Mouse (Mus musculus): Measurements from ENCODE around the gene Ciita. TPM values are rescaled to one million over a fixed set of nuclear protein-coding genes. Genes with fewer than 3 reads are reported as not detected.

Gene Ciita
- total and polyA plus RNA-seq, 2 experiments from 2014 or later, result 0.14 TPM; not detected in 1

GRCm38 (mm10) chr16:10542698-10543365 lies 63.0 kb downstream of the Ciita start, which contains the start of gene Dexi:
Gene Dexi, minus strand, starts transcription at chr16:10543054.
- peak; percentile 95 for ATAC-seq
- Histone ChIP-seq H3K4me3 (ENCODE audit: low read length) (peak within 1 kb of the TSS; percentile 92), H3K27ac (peak within 1 kb of the TSS; percentile 82), H3K9ac (replicated peaks; ENCODE audit: low read length) (peak within 1 kb of the TSS; percentile 91), H3K4me1 (ENCODE audit: insufficient read depth, low read length) (peaks cover 36% of the 10 kb centered on the region), H3K9me3 (ENCODE audit: low read length) (no peaks in the 10 kb centered on the region), H3K27me3 (ENCODE audit: insufficient read depth, low read length) (no peaks in the 10 kb centered on the region), H3K36me3 (ENCODE audit: insufficient read depth, low read length) (no peaks in the 10 kb centered on the region), H3K4me2 (ENCODE audit: low read depth, low read length) (peak within 1 kb of the TSS; percentile 94)
- DNase-seq (ENCODE audit: low spot score), result peak; percentile 99
- TF ChIP-seq CTCF (IDR thresholded peaks at IDR 0.05; ENCODE audit: low read depth), result no peak
- 0% methylated on average over 50 of the region's 61 CpGs for WGBS

GRCm38 (mm10) chr16:10544995-10545622 lies 65.2 kb downstream of the Ciita start, which contains the start of gene Clec16a:
Gene Clec16a, plus strand, starts transcription at chr16:10545339.
- Histone ChIP-seq H3K9ac (replicated peaks; ENCODE audit: low read length) (peak within 1 kb of the TSS; percentile 81), H3K36me3 (ENCODE audit: insufficient read depth, low read length) (no peaks in the 10 kb centered on the region), H3K27me3 (ENCODE audit: insufficient read depth, low read length) (no peaks in the 10 kb centered on the region), H3K4me3 (ENCODE audit: low read length) (peak within 1 kb of the TSS; percentile 96), H3K4me1 (ENCODE audit: insufficient read depth, low read length) (peaks cover 25% of the 10 kb centered on the region), H3K9me3 (ENCODE audit: low read length) (no peaks in the 10 kb centered on the region), H3K27ac (peak within 1 kb of the TSS; percentile 37; the same call in 1 of the 2 replicates), H3K4me2 (ENCODE audit: low read depth, low read length) (peak within 1 kb of the TSS; percentile 70)
- ATAC-seq, result peak; percentile 94
- WGBS, result under 1% methylated on average over 58 of the region's 58 CpGs
- DNase-seq (ENCODE audit: low spot score), result peak; percentile 97
- no peak for TF ChIP-seq CTCF (IDR thresholded peaks at IDR 0.05; ENCODE audit: low read depth)

DNA sequence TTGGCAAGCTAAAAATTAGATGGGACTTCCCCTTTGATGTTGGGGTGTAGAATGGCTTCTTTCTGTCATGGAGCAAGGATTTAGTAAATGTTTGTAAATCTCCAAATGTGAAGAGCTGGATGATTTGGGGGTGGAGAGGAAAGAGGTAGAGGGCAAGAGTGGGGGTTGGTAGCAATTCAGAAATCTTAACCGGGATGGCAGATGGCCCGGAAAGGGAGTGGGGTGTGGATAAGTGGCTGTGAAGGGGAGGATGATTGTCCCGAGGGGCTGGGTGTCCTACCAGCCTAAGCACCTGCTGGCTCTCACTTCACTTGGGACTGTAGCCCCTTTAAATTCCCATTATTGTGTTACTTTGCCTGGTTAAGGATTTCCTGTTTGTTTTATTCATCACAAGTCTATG lies 67.0 kb downstream of the Ciita start:
- ATAC-seq, result no peak
- Histone ChIP-seq H3K9me3 (ENCODE audit: low read length) (no peaks in the 10 kb centered on the region), H3K9ac (replicated peaks; ENCODE audit: low read length) (no peak overlapping the region), H3K4me3 (ENCODE audit: low read length) (no peak overlapping the region), H3K27ac (no peak overlapping the region), H3K4me1 (ENCODE audit: insufficient read depth, low read length) (peaks cover 11% of the 10 kb centered on the region), H3K4me2 (ENCODE audit: low read depth, low read length) (peak overlapping the region; percentile 70), H3K27me3 (ENCODE audit: insufficient read depth, low read length) (no peaks in the 10 kb centered on the region), H3K36me3 (ENCODE audit: insufficient read depth, low read length) (no peaks in the 10 kb centered on the region)
- WGBS, result 62% methylated on average over 3 of the region's 3 CpGs
- no peak for DNase-seq (ENCODE audit: low spot score)
- TF ChIP-seq CTCF (IDR thresholded peaks at IDR 0.05; ENCODE audit: low read depth), result no peak

GRCm38 (mm10) chr16:10548938-10549337 lies 69.1 kb downstream of the Ciita start:
- Histone ChIP-seq H3K9ac (replicated peaks; ENCODE audit: low read length) (no peak overlapping the region), H3K27me3 (ENCODE audit: insufficient read depth, low read length) (no peaks in the 10 kb centered on the region), H3K9me3 (ENCODE audit: low read length) (no peaks in the 10 kb centered on the region), H3K4me2 (ENCODE audit: low read depth, low read length) (no peak overlapping the region), H3K36me3 (ENCODE audit: insufficient read depth, low read length) (no peaks in the 10 kb centered on the region), H3K27ac (no peak overlapping the region), H3K4me1 (ENCODE audit: insufficient read depth, low read length) (peaks cover 11% of the 10 kb centered on the region), H3K4me3 (ENCODE audit: low read length) (no peak overlapping the region)
- DNase-seq (ENCODE audit: low spot score) (no peak), ATAC-seq (no peak)
- WGBS, result 54% methylated on average over 3 of the region's 3 CpGs
- TF ChIP-seq CTCF (IDR thresholded peaks at IDR 0.05; ENCODE audit: low read depth), result no peak

- no peak for TF ChIP-seq CTCF (IDR thresholded peaks at IDR 0.05; ENCODE audit: low read depth)
- Histone ChIP-seq H3K36me3 (ENCODE audit: insufficient read depth, low read length) (no peaks in the 10 kb centered on the region), H3K4me2 (ENCODE audit: low read depth, low read length) (no peak overlapping the region), H3K27ac (no peak overlapping the region), H3K4me3 (ENCODE audit: low read length) (no peak overlapping the region), H3K27me3 (ENCODE audit: insufficient read depth, low read length) (no peaks in the 10 kb centered on the region), H3K9me3 (ENCODE audit: low read length) (no peaks in the 10 kb centered on the region), H3K9ac (replicated peaks; ENCODE audit: low read length) (no peak overlapping the region), H3K4me1 (ENCODE audit: insufficient read depth, low read length) (peaks cover 11% of the 10 kb centered on the region)
- DNase-seq (ENCODE audit: low spot score) (no peak), ATAC-seq (no peak)
- 83% methylated on average over 2 of the region's 2 CpGs for WGBS
These were observed 69.7 kb downstream of the Ciita start for GRCm38 (mm10) chr16:10549600-10549999.

GRCm38 (mm10) chr16:10551592-10551991 lies 71.7 kb downstream of the Ciita start:
- Histone ChIP-seq H3K4me3 (ENCODE audit: low read length) (no peak overlapping the region), H3K9me3 (ENCODE audit: low read length) (no peaks in the 10 kb centered on the region), H3K4me1 (ENCODE audit: insufficient read depth, low read length) (peaks cover 4% of the 10 kb centered on the region), H3K27ac (no peak overlapping the region), H3K27me3 (ENCODE audit: insufficient read depth, low read length) (no peaks in the 10 kb centered on the region), H3K4me2 (ENCODE audit: low read depth, low read length) (no peak overlapping the region), H3K9ac (replicated peaks; ENCODE audit: low read length) (no peak overlapping the region), H3K36me3 (ENCODE audit: insufficient read depth, low read length) (no peaks in the 10 kb centered on the region)
- no peak for TF ChIP-seq CTCF (IDR thresholded peaks at IDR 0.05; ENCODE audit: low read depth)
- ATAC-seq (no peak), DNase-seq (ENCODE audit: low spot score) (no peak)
- WGBS, result 87% methylated on average over 4 of the region's 4 CpGs

DNA sequence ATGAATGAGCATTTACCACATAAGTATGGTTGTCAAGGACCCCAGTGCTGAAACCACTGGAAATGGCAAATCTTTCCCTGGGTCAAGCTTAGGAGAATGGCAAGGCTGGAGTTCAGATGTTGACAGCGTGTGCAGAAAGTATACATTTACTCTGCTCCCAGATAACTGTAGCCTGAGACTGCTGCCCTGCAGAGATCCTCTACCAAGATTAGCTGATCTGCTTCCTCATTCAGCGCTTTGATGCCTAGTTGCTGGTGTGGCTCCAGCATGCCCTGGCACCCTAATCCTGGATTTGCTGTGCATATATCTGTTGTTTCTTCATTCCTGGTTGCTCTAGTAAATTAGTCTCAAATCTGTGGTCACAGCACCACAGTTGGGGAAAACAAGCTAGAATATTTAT lies 74.0 kb downstream of the Ciita start:
- H3K9ac ChIP-seq (replicated peaks; ENCODE audit: low read length), result no peak overlapping the region
- H3K4me3 ChIP-seq (ENCODE audit: low read length), result no peak overlapping the region
- ATAC-seq, result no peak
- 95% methylated on average over 2 of the region's 2 CpGs for whole genome bisulfite sequencing
- no peak overlapping the region for H3K27ac ChIP-seq
- no peaks in the 10 kb centered on the region for H3K9me3 ChIP-seq (ENCODE audit: low read length)
- no peak for TF ChIP-seq CTCF (IDR thresholded peaks at IDR 0.05; ENCODE audit: low read depth)
- H3K4me1 ChIP-seq (ENCODE audit: insufficient read depth, low read length), result no peaks in the 10 kb centered on the region
- no peak for DNase-seq (ENCODE audit: low spot score)
- no peaks in the 10 kb centered on the region for H3K27me3 ChIP-seq (ENCODE audit: insufficient read depth, low read length)
- no peaks in the 10 kb centered on the region for H3K36me3 ChIP-seq (ENCODE audit: insufficient read depth, low read length)
- no peak overlapping the region for H3K4me2 ChIP-seq (ENCODE audit: low read depth, low read length)
